Mouse (Mus musculus) lung, postnatal 0 days (tissue): ENCODE results near the gene Zfp108. TPM values are rescaled to one million over a fixed set of nuclear protein-coding genes. Genes with fewer than 3 reads are reported as not detected.

Experiments
- ATAC-seq: fragments of 200-750 bp; cut with Nextera tagmentation; 2 replicates; pipeline ENCODE4 v1.8.0; 2017; ENCODE audit warnings: moderate library complexity
- DNase-seq: peaks from one replicate; pipeline ENCODE4 v3.0.0-alpha.2; 2016; ENCODE audit warnings: low spot score
- H3K27ac ChIP-seq: fragments of 300-500 bp; sonication (generic); 2 replicates; pipeline ENCODE4 v1.5.1; 2014; ENCODE audit warnings: antibody characterized with exemption, mild to moderate bottlenecking, low read length, mixed read lengths
- H3K27me3 ChIP-seq: fragments of 300-500 bp; sonication (generic); replicated peaks from 2 replicates; pipeline ENCODE4 v1.6.1; 2014; ENCODE audit warnings: low read length, mixed read lengths; ENCODE audit not compliant: insufficient read depth
- H3K36me3 ChIP-seq: fragments of 300-500 bp; sonication (generic); 2 replicates; pipeline ENCODE4 v1.6.1; 2014; ENCODE audit warnings: low read length, mixed read lengths; ENCODE audit not compliant: insufficient read depth
- H3K4me1 ChIP-seq: fragments of 300-500 bp; sonication (generic); 2 replicates; pipeline ENCODE4 v1.6.1; 2014; ENCODE audit warnings: antibody characterized with exemption, low read depth, low read length, mixed read lengths; ENCODE audit not compliant: insufficient read depth
- H3K4me2 ChIP-seq: fragments of 300-500 bp; sonication (generic); replicated peaks from 2 replicates; pipeline ENCODE4 v1.6.1; 2014; ENCODE audit warnings: low read depth, mild to moderate bottlenecking, low read length, moderate library complexity, mixed read lengths
- H3K4me3 ChIP-seq: fragments of 300-500 bp; sonication (generic); 2 replicates; pipeline ENCODE4 v1.5.1; 2014; ENCODE audit warnings: low read depth, low read length
- H3K9ac ChIP-seq: fragments of 300-500 bp; sonication (generic); replicated peaks from 2 replicates; pipeline ENCODE4 v1.6.1; 2014; ENCODE audit warnings: low read depth, mild to moderate bottlenecking
- H3K9me3 ChIP-seq: fragments of 300-500 bp; sonication (generic); 2 replicates; pipeline ENCODE4 v1.6.1; 2016; ENCODE audit warnings: low read length, mixed read lengths
- CTCF ChIP-seq: IDR thresholded peaks from 2 replicates; pipeline ENCODE4 v1.5.1; 2016; ENCODE audit warnings: antibody characterized with exemption, mild to moderate bottlenecking
- EP300 ChIP-seq: IDR thresholded peaks from 2 replicates; pipeline ENCODE4 v1.6.1; 2016; ENCODE audit warnings: antibody characterized with exemption, mild to moderate bottlenecking, control low read depth
- WGBS: fragments of 180-500 bp; shearing (Covaris S2); extraction: QIAGEN DNeasy Blood & Tissue Kit; methylation state at CpG from one replicate; pipeline ENCODE4 v1.1.7; 2014; 5-methylcytosine and 5-hydroxymethylcytosine counted together
- polyA plus RNA-seq: library from polyadenylated mRNA; unstranded; fragments of >200 nt; fragmentation: Nextera tagmentation; extraction: Ambion mirVana; gene quantifications from 2 replicates; pipeline ENCODE4 v1.2.1, GENCODE M21; 2015

Gene Zfp108
- polyA plus RNA-seq, 1 experiment from 2014 or later, result 2.4 TPM

DNA sequence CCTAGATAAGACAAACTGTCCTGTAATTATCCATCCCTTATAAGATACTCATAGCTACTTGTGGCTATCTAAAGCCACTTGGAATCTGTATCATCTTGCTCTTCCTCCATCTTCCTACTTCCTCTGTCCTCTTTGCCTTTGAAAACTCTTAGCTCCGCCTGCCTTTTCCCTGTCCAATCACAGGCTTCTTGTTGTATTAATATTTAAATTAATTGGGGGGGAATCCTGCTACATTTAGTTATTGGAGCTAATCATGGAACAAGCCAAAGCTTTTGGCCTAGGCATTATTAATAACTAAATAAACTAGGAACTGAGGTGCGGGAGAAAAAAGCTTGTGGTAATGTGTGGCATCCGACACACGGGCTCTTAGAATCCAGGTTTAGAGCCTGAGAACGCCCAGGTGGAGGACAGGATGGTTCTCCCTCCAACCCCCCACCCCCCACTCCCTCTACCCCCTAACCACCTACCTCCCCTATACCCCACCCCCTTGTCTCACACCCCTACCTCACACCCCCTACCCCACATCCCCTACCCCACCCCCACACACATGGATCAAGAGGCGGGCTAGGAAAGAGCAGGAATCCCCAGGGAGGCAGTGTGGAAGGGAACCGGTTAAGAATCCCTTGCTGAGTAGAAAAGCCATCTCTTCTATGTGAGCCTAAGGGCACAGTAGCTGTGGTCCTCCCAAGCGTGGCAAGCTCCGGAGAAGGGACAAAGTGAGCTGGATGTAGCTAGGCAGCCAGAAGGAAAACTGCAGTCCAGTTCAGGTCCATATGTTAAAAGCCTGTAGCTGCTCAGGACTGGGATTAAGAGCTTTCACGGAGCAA, 25.6 kb downstream of the Zfp108 start:
- no peak for ATAC-seq

DNA sequence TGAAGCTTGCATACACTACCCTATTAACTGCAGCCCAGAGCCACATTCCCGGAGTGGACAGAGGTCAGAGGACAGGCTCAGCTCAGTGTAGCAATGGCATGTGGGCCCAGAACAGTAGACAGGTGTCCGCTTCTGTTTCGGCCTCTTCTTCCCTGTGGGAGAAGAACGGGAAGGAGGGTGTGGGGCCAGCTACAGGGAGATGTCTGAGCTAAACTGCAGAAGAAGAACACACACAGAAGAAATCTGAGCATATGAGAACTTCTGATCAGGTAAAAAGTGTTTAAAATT, 26.2 kb downstream of the Zfp108 start:
- no peak overlapping the region for H3K9ac ChIP-seq
- H3K4me1 ChIP-seq, result no peaks in the 10 kb centered on the region
- no peak for DNase-seq
- no peak overlapping the region for H3K27ac ChIP-seq
- no peak overlapping the region for H3K4me2 ChIP-seq
- H3K4me3 ChIP-seq, result no peak overlapping the region
- no peak for TF ChIP-seq CTCF
- no peak for TF ChIP-seq EP300
- H3K9me3 ChIP-seq, result no peaks in the 10 kb centered on the region
- WGBS, result 56% methylated on average over 4 of the region's 4 CpGs
- no peaks in the 10 kb centered on the region for H3K27me3 ChIP-seq
- no peak for ATAC-seq
- no peaks in the 10 kb centered on the region for H3K36me3 ChIP-seq

More for the DNA sequence above, 25.6 kb downstream of the Zfp108 start:
- H3K4me2 ChIP-seq, result no peak overlapping the region
- no peak for DNase-seq
- no peak overlapping the region for H3K9ac ChIP-seq
- no peaks in the 10 kb centered on the region for H3K27me3 ChIP-seq
- no peaks in the 10 kb centered on the region for H3K4me1 ChIP-seq
- no peaks in the 10 kb centered on the region for H3K36me3 ChIP-seq
- H3K27ac ChIP-seq, result no peak overlapping the region
- 51% methylated on average over 10 of the region's 10 CpGs for WGBS
- no peak overlapping the region for H3K4me3 ChIP-seq
- H3K9me3 ChIP-seq, result no peaks in the 10 kb centered on the region
- TF ChIP-seq EP300 (no peak), CTCF (no peak)

DNA sequence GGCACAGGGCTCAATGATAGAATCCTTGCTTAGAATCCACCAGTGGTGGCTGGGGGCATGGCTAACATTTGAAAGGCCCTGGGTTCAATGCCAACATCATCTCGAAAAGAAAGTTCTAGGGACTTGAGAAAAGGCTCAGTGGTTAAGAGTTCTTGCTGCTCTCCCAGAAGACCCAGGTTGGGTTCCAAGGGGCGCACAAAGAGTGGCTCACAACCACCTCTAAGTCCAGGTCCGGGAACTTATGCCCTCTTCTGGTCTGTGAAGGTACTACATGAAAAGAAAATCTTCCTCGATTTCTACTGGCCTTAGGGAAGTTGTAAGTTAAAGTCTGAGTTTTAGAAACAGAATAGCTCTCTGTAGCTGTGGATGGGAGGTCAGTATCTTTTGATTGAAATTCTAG, 31.5 kb downstream of the Zfp108 start:
- Histone ChIP-seq H3K4me3 (no peak overlapping the region), H3K9ac (no peak overlapping the region), H3K36me3 (peaks cover 8% of the 10 kb centered on the region; the same call in 1 of the 2 replicates), H3K4me1 (no peaks in the 10 kb centered on the region), H3K9me3 (no peaks in the 10 kb centered on the region), H3K27ac (no peak overlapping the region), H3K27me3 (no peaks in the 10 kb centered on the region), H3K4me2 (no peak overlapping the region)
- 44% methylated on average over 4 of the region's 4 CpGs for WGBS
- DNase-seq (no peak), ATAC-seq (no peak)
- TF ChIP-seq EP300, result no peak
- no peak; the same call in 1 of the 2 replicates for TF ChIP-seq CTCF

DNA sequence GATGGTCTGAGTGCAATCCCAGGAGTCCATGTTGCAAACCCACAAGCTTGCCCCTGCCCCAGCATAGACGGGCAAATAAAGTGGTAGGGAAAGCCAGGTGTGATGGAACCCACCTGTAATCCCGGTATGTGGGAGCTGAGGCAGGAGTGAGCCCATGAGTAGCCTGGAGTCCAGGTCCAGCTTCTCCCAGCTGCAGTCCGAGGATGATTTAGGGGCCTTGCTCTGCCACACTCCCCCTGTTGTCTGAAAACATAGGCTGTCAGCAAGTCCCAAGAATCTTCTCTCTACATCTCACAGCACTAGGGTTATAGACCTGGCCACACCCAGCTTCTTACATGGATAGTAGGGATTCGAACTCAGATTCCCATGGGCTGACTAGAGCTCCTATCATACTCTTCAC, 32.3 kb downstream of the Zfp108 start:
- Histone ChIP-seq H3K9ac (no peak overlapping the region), H3K4me3 (no peak overlapping the region), H3K27me3 (no peaks in the 10 kb centered on the region), H3K36me3 (peaks cover 15% of the 10 kb centered on the region), H3K27ac (no peak overlapping the region), H3K4me1 (no peaks in the 10 kb centered on the region), H3K4me2 (no peak overlapping the region), H3K9me3 (no peaks in the 10 kb centered on the region)
- ATAC-seq, result no peak
- WGBS, result 72% methylated on average over 4 of the region's 4 CpGs
- DNase-seq, result no peak
- TF ChIP-seq CTCF (no peak), EP300 (no peak)

DNA sequence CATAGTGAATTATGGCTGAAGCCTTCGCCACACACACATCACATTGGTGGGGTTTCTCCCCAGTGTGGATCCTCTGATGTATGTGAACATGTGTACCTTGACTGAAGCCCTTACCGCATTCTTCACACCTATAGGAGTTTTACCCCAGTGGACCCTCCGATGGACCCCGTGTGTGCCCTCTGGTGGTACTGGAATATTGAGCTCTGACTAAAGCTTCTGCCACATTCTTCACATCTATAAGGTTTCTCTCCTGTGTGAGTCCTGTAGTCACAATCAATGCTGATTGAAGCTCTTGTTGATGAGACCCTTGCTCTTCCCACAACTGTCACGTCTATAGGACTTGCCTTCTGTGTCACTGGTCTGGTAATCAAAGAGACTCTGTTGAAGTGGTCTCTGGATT, 33.1 kb downstream of the Zfp108 start:
- ATAC-seq (no peak), DNase-seq (no peak)
- TF ChIP-seq CTCF (no peak), EP300 (no peak)
- no peaks in the 10 kb centered on the region for H3K4me1 ChIP-seq
- H3K27me3 ChIP-seq, result no peaks in the 10 kb centered on the region
- WGBS, result 86% methylated on average over 5 of the region's 5 CpGs
- no peak overlapping the region for H3K27ac ChIP-seq
- no peak overlapping the region for H3K9ac ChIP-seq
- no peaks in the 10 kb centered on the region for H3K9me3 ChIP-seq
- H3K4me2 ChIP-seq, result no peak overlapping the region
- peaks cover 22% of the 10 kb centered on the region for H3K36me3 ChIP-seq
- no peak overlapping the region for H3K4me3 ChIP-seq

DNA sequence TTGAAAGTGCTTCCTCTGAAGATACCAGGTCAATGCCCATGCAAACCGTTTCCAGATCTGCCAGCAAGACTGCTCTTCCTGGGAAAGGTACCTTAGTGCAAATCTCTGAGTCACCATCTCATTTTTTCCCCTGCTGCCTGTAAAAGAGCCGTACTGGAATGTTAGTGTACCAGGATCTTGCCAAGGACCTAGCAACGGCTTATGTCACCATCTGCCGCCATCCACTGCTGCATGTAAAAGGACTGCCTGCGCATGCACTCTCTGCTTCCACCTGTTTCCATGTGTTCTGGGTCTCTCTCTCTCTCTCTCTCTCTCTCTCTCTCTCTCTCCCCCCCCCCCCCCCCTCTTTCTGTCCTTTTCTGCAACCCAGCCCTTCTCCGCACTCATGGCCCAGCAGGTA, 33.9 kb downstream of the Zfp108 start:
- 83% methylated on average over 6 of the region's 6 CpGs for WGBS
- TF ChIP-seq CTCF, result no peak
- no peak for TF ChIP-seq EP300
- Histone ChIP-seq H3K4me2 (no peak overlapping the region), H3K4me3 (no peak overlapping the region), H3K4me1 (no peaks in the 10 kb centered on the region), H3K36me3 (peaks cover 22% of the 10 kb centered on the region), H3K27ac (no peak overlapping the region), H3K27me3 (no peaks in the 10 kb centered on the region), H3K9ac (no peak overlapping the region), H3K9me3 (no peaks in the 10 kb centered on the region)
- no peak for DNase-seq
- ATAC-seq, result no peak
